Mouse (Mus musculus) stomach, embryonic 15.5 days (tissue): ENCODE data around the gene Rab1b. TPM values are rescaled to one million over a fixed set of nuclear protein-coding genes. Genes with fewer than 3 reads are reported as not detected.
"Not testable (repeated sequence)": the region's sequence is repeated elsewhere in the genome, so short reads cannot be mapped to it uniquely, and the experiment has no call there.

Experiments used
- ATAC-seq: fragments of 200-750 bp; cut with Nextera tagmentation; 2 replicates; pipeline ENCODE4 v1.8.0; 2017; ENCODE audit warnings: low read depth, moderate number of reproducible peaks, moderate TSS enrichment; ENCODE audit not compliant: insufficient read depth, low FRiP score
- H3K27ac ChIP-seq: fragments of 300-500 bp; sonication (generic); 2 replicates; pipeline ENCODE4 v1.5.1; 2015; ENCODE audit warnings: mild to moderate bottlenecking, inconsistent platforms
- H3K27me3 ChIP-seq: fragments of 300-500 bp; sonication (generic); replicated peaks from 2 replicates; pipeline ENCODE4 v1.6.1; 2015; ENCODE audit warnings: inconsistent platforms
- H3K36me3 ChIP-seq: fragments of 300-500 bp; sonication (generic); 2 replicates; pipeline ENCODE4 v1.6.1; 2015; ENCODE audit warnings: inconsistent platforms
- H3K4me1 ChIP-seq: fragments of 300-500 bp; sonication (generic); 2 replicates; pipeline ENCODE4 v1.6.1; 2015; ENCODE audit warnings: inconsistent platforms
- H3K4me2 ChIP-seq: fragments of 300-500 bp; sonication (generic); 2 replicates; pipeline ENCODE4 v1.6.1; 2015; ENCODE audit warnings: mild to moderate bottlenecking, inconsistent platforms
- H3K4me3 ChIP-seq: fragments of 300-500 bp; sonication (generic); replicated peaks from 2 replicates; pipeline ENCODE4 v1.5.1; 2015; ENCODE audit warnings: inconsistent platforms
- H3K9ac ChIP-seq: fragments of 300-500 bp; sonication (generic); 2 replicates; pipeline ENCODE4 v1.6.1; 2015; ENCODE audit warnings: inconsistent platforms
- H3K9me3 ChIP-seq: fragments of 300-500 bp; sonication (generic); 2 replicates; pipeline ENCODE4 v1.6.1; 2016; ENCODE audit warnings: inconsistent platforms
- WGBS: fragments of 180-500 bp; shearing (Covaris S2); methylation state at CpG from one replicate; pipeline ENCODE4 v1.1.7; 2015; 5-methylcytosine and 5-hydroxymethylcytosine counted together
- polyA plus RNA-seq: library from polyadenylated mRNA; unstranded; fragments of >200 nt; fragmentation: Nextera tagmentation; extraction: Ambion mirVana; gene quantifications from 2 replicates; pipeline ENCODE4 v1.2.1, GENCODE M21; 2015

Gene Rab1b
- polyA plus RNA-seq, 1 experiment from 2014 or later, result 227 TPM

DNA sequence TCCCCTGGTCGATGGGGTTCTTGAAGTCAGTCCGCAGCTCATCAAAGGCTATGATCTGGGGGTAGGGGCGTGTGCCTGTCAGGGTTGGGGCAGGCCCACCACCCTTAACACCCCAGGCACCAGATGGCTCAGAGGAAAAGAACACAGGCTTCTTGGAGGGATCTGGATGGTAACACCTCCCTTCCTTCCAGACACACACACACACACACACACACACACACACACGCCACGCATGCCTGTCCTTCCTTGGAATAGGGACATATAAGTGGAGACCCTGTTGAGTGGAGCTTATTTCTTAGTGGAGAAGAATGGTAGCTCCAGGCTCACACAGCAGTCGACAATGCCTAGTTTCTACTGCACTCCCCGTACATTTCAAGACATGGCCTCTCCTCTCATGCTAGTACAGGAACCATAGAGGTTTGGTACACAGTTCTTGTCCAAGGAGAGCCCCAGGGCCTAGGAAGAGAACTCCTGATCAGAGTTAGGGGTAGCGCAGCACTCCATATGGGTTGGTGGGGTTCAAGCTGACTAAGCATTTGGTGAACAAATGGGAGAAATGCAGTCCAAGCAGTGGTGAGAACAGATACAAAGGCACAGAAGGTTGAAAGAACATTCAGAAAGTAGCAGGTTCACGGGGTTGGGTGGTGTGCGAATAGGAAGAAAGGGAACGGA is 12.0 kb downstream of the Rab1b start:
- Histone ChIP-seq H3K4me2 (no peak overlapping the region; the same call in 1 of the 2 replicates), H3K9me3 (no peaks in the 10 kb centered on the region), H3K9ac (no peak overlapping the region), H3K36me3 (peaks cover 18% of the 10 kb centered on the region), H3K4me3 (no peak overlapping the region), H3K27ac (no peak overlapping the region), H3K4me1 (peaks cover 30% of the 10 kb centered on the region), H3K27me3 (no peaks in the 10 kb centered on the region)
- 43% methylated on average over 11 of the region's 11 CpGs for WGBS
- no peak for ATAC-seq

DNA sequence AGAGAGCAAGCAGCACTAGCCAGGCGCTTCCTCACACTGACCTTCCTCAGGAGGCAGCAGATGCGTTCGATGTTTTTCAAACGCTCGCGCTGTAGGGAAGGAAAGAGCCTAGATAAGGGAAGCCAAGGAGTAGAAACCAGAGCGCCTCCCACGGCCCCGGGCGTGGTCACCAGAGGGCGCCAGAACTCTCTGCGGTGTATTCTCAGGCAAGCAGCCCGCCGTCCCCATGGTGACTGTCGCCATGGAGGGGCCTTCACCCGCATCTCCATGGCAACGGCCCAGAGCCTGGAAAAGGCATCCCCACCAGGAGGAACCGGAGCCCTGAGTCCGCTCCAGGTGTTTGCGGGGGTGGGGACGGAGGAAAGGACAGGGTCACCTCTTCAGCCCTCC is 12.6 kb downstream of the Rab1b start:
- Histone ChIP-seq H3K4me2 (no peak overlapping the region; the same call in 1 of the 2 replicates), H3K27me3 (no peaks in the 10 kb centered on the region), H3K4me1 (peaks cover 34% of the 10 kb centered on the region), H3K9me3 (no peaks in the 10 kb centered on the region), H3K36me3 (peaks cover 14% of the 10 kb centered on the region), H3K27ac (no peak overlapping the region), H3K9ac (no peak overlapping the region), H3K4me3 (no peak overlapping the region)
- WGBS, result 0% methylated on average over 21 of the region's 21 CpGs
- ATAC-seq, result peak; percentile 65

DNA sequence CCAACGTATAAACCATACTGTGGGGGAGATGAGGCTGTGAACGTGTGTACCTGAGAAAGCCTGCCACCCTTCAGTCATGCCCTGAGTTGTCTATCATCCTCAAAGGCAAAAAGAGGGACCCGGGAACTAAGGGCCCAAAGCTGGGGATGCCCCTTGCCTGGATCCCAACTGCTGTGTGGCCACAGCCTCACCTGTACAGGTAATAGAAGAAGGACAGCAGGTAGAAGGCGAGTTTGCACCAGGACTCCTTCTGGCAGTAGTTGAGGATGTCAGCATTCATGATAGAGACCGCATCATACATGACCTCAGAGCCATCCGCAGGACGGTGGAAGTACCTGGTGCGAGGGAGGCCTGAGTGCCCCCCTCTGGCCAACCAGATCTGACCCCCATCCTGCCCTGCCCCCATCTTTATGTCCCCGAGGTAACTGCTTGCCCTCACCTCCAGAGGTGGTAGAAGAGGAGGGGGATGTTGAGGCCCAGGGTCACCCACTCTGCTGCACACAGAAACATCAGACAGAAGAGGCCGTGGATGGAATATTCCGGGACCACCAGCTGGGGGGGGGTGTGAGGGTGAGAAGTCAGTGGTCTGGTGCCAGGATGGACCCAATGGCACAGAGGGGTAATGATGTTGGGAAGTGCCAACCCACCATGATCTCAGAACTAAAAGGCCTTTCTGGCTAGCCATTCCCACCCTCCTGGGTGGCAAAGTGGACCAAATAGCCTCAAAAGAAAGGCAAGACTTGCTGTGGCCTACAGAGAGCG is 13.2 kb downstream of the Rab1b start:
- H3K36me3 ChIP-seq, result peaks cover 14% of the 10 kb centered on the region
- no peak overlapping the region for H3K27ac ChIP-seq
- no peaks in the 10 kb centered on the region for H3K27me3 ChIP-seq
- H3K4me2 ChIP-seq, result no peak overlapping the region
- no peaks in the 10 kb centered on the region for H3K9me3 ChIP-seq
- H3K4me3 ChIP-seq, result no peak overlapping the region
- H3K4me1 ChIP-seq, result peaks cover 34% of the 10 kb centered on the region
- ATAC-seq, result no peak
- no peak overlapping the region for H3K9ac ChIP-seq
- WGBS, result 67% methylated on average over 12 of the region's 12 CpGs

DNA sequence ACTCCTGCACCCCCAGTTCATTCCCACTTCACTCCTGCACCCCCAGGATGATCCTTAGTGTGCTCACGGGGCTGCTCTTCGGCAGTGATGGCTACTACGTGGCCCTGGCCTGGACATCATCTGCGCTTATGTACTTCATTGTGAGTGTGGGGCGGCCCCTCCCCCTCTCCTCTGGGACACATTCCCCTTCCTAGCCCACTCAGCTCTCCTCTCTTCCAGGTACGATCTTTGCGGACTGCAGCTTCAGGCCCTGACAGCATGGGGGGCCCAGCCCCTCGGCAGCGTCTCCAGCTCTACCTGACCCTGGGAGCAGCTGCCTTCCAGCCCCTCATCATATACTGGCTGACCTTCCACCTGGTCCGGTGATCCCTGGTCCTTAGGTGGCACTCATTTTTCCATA is 14.8 kb downstream of the Rab1b start:
- Histone ChIP-seq H3K36me3 (peaks cover 14% of the 10 kb centered on the region), H3K9ac (no peak overlapping the region), H3K4me1 (peaks cover 32% of the 10 kb centered on the region), H3K27ac (no peak overlapping the region), H3K9me3 (no peaks in the 10 kb centered on the region), H3K27me3 (no peaks in the 10 kb centered on the region), H3K4me2 (no peak overlapping the region), H3K4me3 (no peak overlapping the region)
- ATAC-seq, result no peak
- 85% methylated on average over 10 of the region's 10 CpGs for WGBS

DNA sequence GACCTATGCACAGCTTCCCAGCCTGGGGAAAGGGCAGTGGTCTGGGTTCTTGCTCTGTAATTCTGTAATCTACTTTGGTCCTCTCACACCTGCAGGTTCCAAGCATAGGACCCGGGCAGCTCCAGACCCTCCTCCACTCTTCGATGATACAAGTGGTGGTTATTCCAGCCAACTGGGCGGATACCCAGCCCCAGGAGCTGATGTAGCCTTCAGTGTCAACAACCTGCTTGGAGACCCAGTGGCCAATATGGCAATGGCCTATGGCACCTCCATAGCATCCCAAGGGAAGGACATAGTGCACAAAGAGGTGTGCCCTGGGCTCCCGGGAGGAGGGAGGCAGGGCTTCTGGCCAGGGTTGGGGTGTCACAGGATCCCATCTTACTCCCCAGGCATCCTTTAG is 17.5 kb downstream of the Rab1b start:
- ATAC-seq, result no peak
- H3K4me3 ChIP-seq, result peak overlapping the region; percentile 81
- peak overlapping the region; percentile 67 for H3K9ac ChIP-seq
- peaks cover 28% of the 10 kb centered on the region for H3K4me1 ChIP-seq
- H3K9me3 ChIP-seq, result no peaks in the 10 kb centered on the region
- H3K4me2 ChIP-seq, result peak overlapping the region; percentile 75
- peaks cover 23% of the 10 kb centered on the region for H3K27me3 ChIP-seq
- WGBS, result 85% methylated on average over 4 of the region's 4 CpGs
- no peak overlapping the region for H3K27ac ChIP-seq
- H3K36me3 ChIP-seq, result peaks cover 14% of the 10 kb centered on the region

DNA sequence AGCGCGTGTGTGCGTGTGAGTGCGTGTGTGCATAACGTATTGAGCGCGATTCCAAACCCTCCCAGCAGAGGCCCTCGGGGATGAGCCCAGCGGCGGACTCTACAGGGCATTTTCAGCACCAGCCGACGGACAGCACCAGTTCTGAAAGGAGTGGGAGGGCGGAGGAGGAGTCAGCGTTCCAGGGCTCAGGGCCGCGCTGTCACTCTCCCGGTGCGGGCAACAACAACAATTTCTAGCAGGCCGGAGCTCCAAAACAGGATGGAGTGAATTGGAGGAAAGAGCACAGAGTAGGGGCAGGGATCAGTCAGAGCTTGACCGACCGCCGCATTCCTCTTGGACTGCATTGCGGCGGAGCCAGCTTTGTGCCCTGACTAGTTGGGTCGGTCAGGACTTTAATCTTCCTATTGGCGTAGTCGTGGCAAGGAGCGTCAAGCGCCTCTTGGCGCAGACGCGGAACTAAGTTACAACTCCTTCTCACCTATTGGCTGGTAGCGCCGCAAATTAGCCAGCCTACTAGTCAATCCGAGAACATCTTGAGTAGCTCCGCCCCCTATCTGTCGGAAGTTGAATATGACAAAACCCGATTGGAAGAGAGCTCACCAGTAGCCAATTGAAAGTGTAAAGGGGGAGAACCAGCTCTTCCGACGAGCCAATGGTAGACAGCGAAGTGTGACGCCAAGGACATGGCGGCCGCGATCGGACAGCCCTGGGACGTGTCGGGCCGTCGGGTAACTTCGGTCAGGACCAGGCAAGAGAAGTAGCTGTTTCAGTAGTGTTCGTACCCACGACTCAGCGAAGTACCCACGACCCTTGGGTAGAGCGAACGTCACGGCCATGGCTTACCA is 18.8 kb downstream of the Rab1b start, which contains the start of gene Yif1a:
Gene Yif1a (plus strand): TSS at position 655 of the 845 bp plus-strand sequence.
- Histone ChIP-seq H3K4me3 (peak within 1 kb of the TSS; percentile 81), H3K36me3 (peaks cover 14% of the 10 kb centered on the region), H3K4me2 (peak within 1 kb of the TSS; percentile 75), H3K27ac (peak within 1 kb of the TSS; percentile 89), H3K9ac (peak within 1 kb of the TSS; percentile 67), H3K4me1 (peaks cover 22% of the 10 kb centered on the region), H3K9me3 (no peaks in the 10 kb centered on the region), H3K27me3 (peaks cover 34% of the 10 kb centered on the region)
- under 1% methylated on average over 58 of the region's 58 CpGs for WGBS
- ATAC-seq, result peak; percentile 93

DNA sequence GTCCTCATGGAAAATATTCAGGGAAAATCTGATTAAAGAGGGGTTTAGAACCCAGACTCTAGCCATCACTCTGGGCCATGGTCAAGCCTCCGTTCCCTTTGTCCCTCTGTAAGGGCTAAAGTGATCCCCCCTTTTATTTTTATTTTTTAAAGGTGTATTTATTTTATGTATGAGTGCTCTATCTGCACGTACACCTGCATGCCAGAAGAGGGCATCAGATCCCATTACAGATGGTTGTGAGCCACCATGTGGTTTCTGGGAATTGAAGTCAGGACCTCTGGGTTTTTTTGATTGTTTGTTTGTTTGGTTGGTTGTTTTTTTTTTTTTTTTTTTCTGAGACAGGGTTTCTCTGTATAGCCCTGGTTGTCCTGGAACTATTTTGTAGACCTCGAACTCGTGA is 20.3 kb downstream of the Rab1b start:
- ATAC-seq, H3K9me3 ChIP-seq, H3K4me3 ChIP-seq, H3K36me3 ChIP-seq, H3K4me2 ChIP-seq, H3K27ac ChIP-seq, H3K9ac ChIP-seq: not testable (repeated sequence)
- WGBS, result 62% methylated on average over 4 of the region's 4 CpGs
- H3K4me1 ChIP-seq, result peaks cover 22% of the 10 kb centered on the region
- H3K27me3 ChIP-seq, result peaks cover 50% of the 10 kb centered on the region

DNA sequence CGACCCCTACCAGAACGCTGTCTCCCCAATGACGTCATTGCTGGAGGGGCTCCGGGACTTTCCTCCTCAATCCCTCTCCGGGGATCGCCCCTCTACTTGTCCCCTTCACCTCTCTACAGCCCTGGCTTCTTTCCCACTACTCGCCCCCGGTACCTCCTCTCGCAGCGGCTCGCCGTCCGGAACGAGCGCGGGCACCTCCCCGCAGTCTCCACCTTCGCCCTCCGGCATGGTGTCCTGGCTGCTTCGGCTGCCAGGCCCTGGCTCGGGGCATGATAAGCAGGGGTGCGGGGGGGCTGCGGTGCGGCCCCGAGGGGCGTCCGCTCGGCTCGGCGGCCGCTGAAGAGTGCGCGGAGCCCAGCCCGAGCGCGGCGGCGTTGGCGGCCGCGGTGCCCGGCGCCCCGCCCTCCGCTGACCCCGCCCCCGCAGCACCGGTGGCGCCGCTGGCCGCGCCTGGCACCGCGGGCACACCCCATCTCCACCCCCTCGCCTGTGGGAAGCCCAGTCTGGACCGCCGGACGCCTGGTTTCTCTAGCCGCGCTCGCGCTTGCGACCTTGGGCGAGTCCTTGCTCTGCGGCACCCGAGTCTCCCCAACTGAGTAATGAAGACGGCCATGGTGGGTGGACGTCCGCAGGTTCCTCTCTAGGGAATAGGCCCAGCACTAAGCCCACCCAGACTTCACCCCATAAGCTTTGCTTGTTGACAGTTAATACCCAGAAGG is 21.6 kb downstream of the Rab1b start, which contains the start of gene Tmem151a:
Gene Tmem151a (minus strand): TSS at position 387 of the 719 bp plus-strand sequence.
- H3K27me3 ChIP-seq, result peaks cover 62% of the 10 kb centered on the region
- no peak within 1 kb of the TSS for H3K9ac ChIP-seq
- under 1% methylated on average over 60 of the region's 69 CpGs for WGBS
- H3K4me2 ChIP-seq, result peak within 1 kb of the TSS; percentile 86
- ATAC-seq, result no peak
- no peaks in the 10 kb centered on the region for H3K36me3 ChIP-seq
- no peaks in the 10 kb centered on the region for H3K9me3 ChIP-seq
- no peak within 1 kb of the TSS for H3K27ac ChIP-seq
- peaks cover 22% of the 10 kb centered on the region for H3K4me1 ChIP-seq
- H3K4me3 ChIP-seq, result peak within 1 kb of the TSS; percentile 51

DNA sequence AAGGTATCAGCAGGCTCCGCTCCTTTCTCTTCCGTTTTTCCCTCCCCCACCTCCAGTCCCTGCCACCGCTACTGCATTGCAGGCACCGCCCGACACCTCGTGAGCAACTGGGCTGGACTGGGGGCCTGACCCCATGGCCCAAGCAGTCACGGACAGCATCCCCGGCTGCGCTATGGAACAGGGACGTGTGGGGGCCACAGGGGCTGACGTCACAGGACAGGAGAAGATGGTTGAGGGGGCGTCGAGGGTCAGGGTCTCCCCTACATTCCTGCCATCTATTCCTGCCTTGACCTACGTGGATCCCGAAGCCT is 22.1 kb downstream of the Rab1b start:
- H3K36me3 ChIP-seq, result no peaks in the 10 kb centered on the region
- H3K4me1 ChIP-seq, result peaks cover 22% of the 10 kb centered on the region
- H3K4me2 ChIP-seq, result peak overlapping the region; percentile 86
- 1% methylated on average over 15 of the region's 15 CpGs for WGBS
- H3K27me3 ChIP-seq, result peaks cover 64% of the 10 kb centered on the region
- H3K27ac ChIP-seq, result no peak overlapping the region
- no peaks in the 10 kb centered on the region for H3K9me3 ChIP-seq
- no peak for ATAC-seq
- H3K4me3 ChIP-seq, result peak overlapping the region; percentile 51
- no peak overlapping the region for H3K9ac ChIP-seq

DNA sequence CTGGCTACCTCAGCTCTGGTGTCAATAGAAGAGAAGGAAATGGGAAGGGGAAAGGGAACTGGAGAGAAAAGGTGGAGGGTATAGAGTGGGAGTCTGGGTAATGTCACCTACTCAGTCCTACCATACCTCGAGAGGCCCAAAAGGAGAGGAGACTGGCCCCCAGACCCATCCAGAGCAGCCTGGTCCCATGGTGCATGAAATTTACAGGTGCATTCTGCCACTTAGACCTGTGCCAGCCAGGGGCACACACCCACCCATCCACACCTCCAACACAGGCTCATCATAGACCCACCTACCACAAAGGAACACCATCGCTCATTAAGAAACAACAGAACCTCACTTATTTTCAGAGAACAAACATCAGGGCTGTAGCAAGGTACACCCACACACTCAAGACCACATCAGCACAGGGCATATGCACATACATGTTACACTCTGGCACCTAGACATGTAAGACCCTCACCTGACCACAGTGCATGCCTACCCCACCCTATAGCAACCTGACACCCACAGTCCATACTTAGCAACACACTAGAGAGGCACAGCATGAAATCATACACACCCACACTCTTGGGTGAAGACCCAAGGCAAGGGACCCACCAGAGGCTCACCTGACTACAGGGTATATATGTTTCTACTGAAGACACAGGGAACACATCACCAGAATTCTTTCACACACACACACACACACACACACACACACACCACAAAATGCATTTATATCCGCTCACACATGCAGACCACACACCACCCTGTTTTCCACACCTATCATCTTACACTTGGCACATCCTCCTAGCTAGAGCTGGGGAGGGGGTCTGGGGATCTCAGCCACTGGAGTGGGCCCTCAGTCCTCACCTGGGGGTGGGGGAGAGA is 22.7 kb downstream of the Rab1b start:
- Histone ChIP-seq H3K4me1 (peaks cover 18% of the 10 kb centered on the region), H3K9ac (no peak overlapping the region), H3K9me3 (no peaks in the 10 kb centered on the region), H3K27ac (no peak overlapping the region), H3K27me3 (peaks cover 65% of the 10 kb centered on the region), H3K4me3 (peak overlapping the region; percentile 51), H3K4me2 (peak overlapping the region; percentile 86; the same call in 1 of the 2 replicates), H3K36me3 (no peaks in the 10 kb centered on the region)
- no peak for ATAC-seq
- 74% methylated on average over 3 of the region's 3 CpGs for WGBS

DNA sequence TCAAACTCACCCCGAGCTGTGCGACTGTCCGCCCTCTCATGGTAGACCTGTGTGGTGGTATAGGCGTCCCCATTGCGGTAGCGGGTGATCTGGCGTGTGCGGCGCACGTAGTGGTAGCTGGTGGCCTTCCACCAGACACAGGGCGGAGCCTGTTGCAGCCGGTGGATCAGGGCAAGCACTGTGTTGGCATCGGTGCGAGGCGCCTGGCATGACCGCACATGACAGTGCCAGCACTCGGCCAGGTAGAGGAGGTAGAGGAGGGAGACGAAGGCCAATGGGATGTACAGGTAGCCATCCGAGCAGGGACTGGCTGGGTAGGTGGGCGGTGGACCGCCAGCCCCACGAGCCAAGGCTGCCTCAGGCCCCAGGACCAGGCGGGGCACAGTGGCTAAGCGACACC is 24.3 kb downstream of the Rab1b start:
- 66% methylated on average over 24 of the region's 24 CpGs for WGBS
- Histone ChIP-seq H3K9ac (no peak overlapping the region), H3K36me3 (no peaks in the 10 kb centered on the region), H3K27ac (no peak overlapping the region), H3K4me1 (peaks cover 14% of the 10 kb centered on the region), H3K4me3 (no peak overlapping the region), H3K4me2 (no peak overlapping the region), H3K27me3 (peaks cover 65% of the 10 kb centered on the region), H3K9me3 (no peaks in the 10 kb centered on the region)
- ATAC-seq, result no peak
